Mouse (Mus musculus) liver, postnatal 0 days (tissue): ENCODE data around the gene Lgmn.

ENCODE experiments used
- CTCF ChIP-seq: sonication (generic); IDR thresholded peaks from 2 replicates; pipeline ENCODE4 v1.5.1; 2016; ENCODE audit warnings: antibody characterized with exemption, low read depth
- EP300 ChIP-seq: IDR thresholded peaks from 2 replicates; pipeline ENCODE4 v1.6.1; 2016; ENCODE audit warnings: antibody characterized with exemption, low read depth, mild to moderate bottlenecking

- no peak for TF ChIP-seq CTCF
- TF ChIP-seq EP300: peak; percentile 92
Observed at GRCm38 (mm10) chr12:102420168-102420890, 19.3 kb downstream of the Lgmn start.
